Mouse (Mus musculus) regulatory T cell (primary cell): ENCODE measurements around the gene Elf5.

Experiments
- in situ Hi-C: fragments of 300-600 bp; cut with MboI, MseI; formaldehyde crosslinking; loops from one replicate; pipeline ENCODE4 v1.15.1; 2025; ENCODE audit warnings: high pct_unique_total_duplicates

The Elf5 gene

GRCm38 (mm10) chr2:103432695-103433275, 21.3 kb downstream of the Elf5 start:
- in situ Hi-C loops, result no loop called here

GRCm38 (mm10) chr2:103435110-103435509, 23.6 kb downstream of the Elf5 start:
- in situ Hi-C loops, result no loop called here

- in situ Hi-C loops, result no loop called here
Measured at GRCm38 (mm10) chr2:103436534-103436933, 25.0 kb downstream of the Elf5 start.

- in situ Hi-C loops, result no loop called here
Measured at GRCm38 (mm10) chr2:103439071-103439622, 27.7 kb downstream of the Elf5 start.

GRCm38 (mm10) chr2:103439710-103440109, 28.2 kb downstream of the Elf5 start:
- in situ Hi-C loops, result no loop called here

- in situ Hi-C loops, result no loop called here
Measured at GRCm38 (mm10) chr2:103445776-103446175, 34.3 kb downstream of the Elf5 start.

- in situ Hi-C loops, result no loop called here
Measured at GRCm38 (mm10) chr2:103446326-103446725, 34.8 kb downstream of the Elf5 start.

GRCm38 (mm10) chr2:103448947-103449560, 37.6 kb downstream of the Elf5 start:
- in situ Hi-C loops, result no loop called here

- in situ Hi-C loops, result loop anchor here (5.0 kb wide), 1 partner anchor 292 kb away; no protein-coding TSS in a partner anchor
Measured at GRCm38 (mm10) chr2:103449813-103450212, 38.3 kb downstream of the Elf5 start.

- in situ Hi-C loops, result loop anchor here (5.0 kb wide), 1 partner anchor 292 kb away; no protein-coding TSS in a partner anchor
Measured at GRCm38 (mm10) chr2:103450267-103450666, 38.8 kb downstream of the Elf5 start.

GRCm38 (mm10) chr2:103452550-103452949, 41.1 kb downstream of the Elf5 start:
- in situ Hi-C loops, result loop anchor here (5.0 kb wide), 1 partner anchor 290 kb away; no protein-coding TSS in a partner anchor

GRCm38 (mm10) chr2:103455748-103456147, 44.3 kb downstream of the Elf5 start:
- in situ Hi-C loops, result loop anchor here (5.0 kb wide), 2 partner anchors 92 to 527 kb away; no protein-coding TSS in a partner anchor

GRCm38 (mm10) chr2:103456646-103457045, 45.2 kb downstream of the Elf5 start:
- in situ Hi-C loops, result loop anchor here (5.0 kb wide), 2 partner anchors 91 to 526 kb away; no protein-coding TSS in a partner anchor

- in situ Hi-C loops, result loop anchor here (5.0 kb wide), 2 partner anchors 90 to 525 kb away; no protein-coding TSS in a partner anchor
Measured at GRCm38 (mm10) chr2:103457048-103457447, 45.6 kb downstream of the Elf5 start.

- in situ Hi-C loops, result loop anchor here (5.0 kb wide), 2 partner anchors 90 to 525 kb away; no protein-coding TSS in a partner anchor
Measured at GRCm38 (mm10) chr2:103457628-103458027, 46.1 kb downstream of the Elf5 start.

- in situ Hi-C loops, result loop anchor here (5.0 kb wide), 2 partner anchors 88 to 523 kb away; no protein-coding TSS in a partner anchor
Measured at GRCm38 (mm10) chr2:103459069-103459468, 47.6 kb downstream of the Elf5 start.

- in situ Hi-C loops, result no loop called here
Measured at GRCm38 (mm10) chr2:103461210-103461609, 49.7 kb downstream of the Elf5 start.

GRCm38 (mm10) chr2:103461743-103462142, 50.3 kb downstream of the Elf5 start:
- in situ Hi-C loops, result no loop called here

GRCm38 (mm10) chr2:103462746-103463145, 51.3 kb downstream of the Elf5 start:
- in situ Hi-C loops, result no loop called here

GRCm38 (mm10) chr2:103464524-103464923, 53.0 kb downstream of the Elf5 start:
- in situ Hi-C loops, result no loop called here

- in situ Hi-C loops, result no loop called here
Measured at GRCm38 (mm10) chr2:103465429-103465828, 53.9 kb downstream of the Elf5 start.

- in situ Hi-C loops, result no loop called here
Measured at GRCm38 (mm10) chr2:103466272-103466671, 54.8 kb downstream of the Elf5 start.
